Mouse (Mus musculus): ENCODE measurements around the gene Wdr59. TPM values are rescaled to one million over a fixed set of nuclear protein-coding genes. Genes with fewer than 3 reads are reported as not detected.

Wdr59 gene
- 5.3 and 6.0 TPM in 2 replicates for polyA plus RNA-seq (2015; fragmentation: Nextera tagmentation; extraction: Ambion mirVana)

GRCm38 (mm10) chr8:111521713-111522429, at the start of gene Wdr59:
TSS of gene Wdr59 (minus strand) at chr8:111522092.
- peak; percentile 100 for ATAC-seq (ENCODE audit: borderline replicate concordance, extremely low read depth, low FRiP score, low TSS enrichment)
- peak within 1 kb of the TSS; percentile 67 for H3K4me3 ChIP-seq
- peak within 1 kb of the TSS; percentile 48 for H3K9ac ChIP-seq
- no peaks in the 10 kb centered on the region for H3K27me3 ChIP-seq
- H3K36me3 ChIP-seq: no peaks in the 10 kb centered on the region
- no peaks in the 10 kb centered on the region for H3K9me3 ChIP-seq
- peaks cover 7% of the 10 kb centered on the region for H3K4me1 ChIP-seq
- peak within 1 kb of the TSS; percentile 62 for H3K4me2 ChIP-seq
- no peak within 1 kb of the TSS for H3K27ac ChIP-seq
- WGBS: 0% methylated on average over 34 of the region's 34 CpGs

GRCm38 (mm10) chr8:111571661-111572060, 49.8 kb upstream of the Wdr59 start:
- Histone ChIP-seq H3K9me3 (no peaks in the 10 kb centered on the region), H3K4me1 (peaks cover 12% of the 10 kb centered on the region), H3K9ac (no peak overlapping the region), H3K27ac (no peak overlapping the region), H3K4me2 (no peak overlapping the region), H3K27me3 (no peaks in the 10 kb centered on the region), H3K36me3 (no peaks in the 10 kb centered on the region), H3K4me3 (no peak overlapping the region)
- 87% methylated on average over 10 of the region's 10 CpGs for WGBS
- no peak for ATAC-seq (ENCODE audit: borderline replicate concordance, extremely low read depth, low FRiP score, low TSS enrichment)

GRCm38 (mm10) chr8:111570432-111570831, 48.5 kb upstream of the Wdr59 start:
- 67% methylated on average over 2 of the region's 2 CpGs for WGBS
- Histone ChIP-seq H3K4me2 (no peak overlapping the region), H3K36me3 (no peaks in the 10 kb centered on the region), H3K27ac (no peak overlapping the region), H3K27me3 (no peaks in the 10 kb centered on the region), H3K4me3 (no peak overlapping the region), H3K4me1 (peaks cover 20% of the 10 kb centered on the region), H3K9me3 (no peaks in the 10 kb centered on the region), H3K9ac (no peak overlapping the region)
- ATAC-seq (ENCODE audit: borderline replicate concordance, extremely low read depth, low FRiP score, low TSS enrichment): no peak

DNA sequence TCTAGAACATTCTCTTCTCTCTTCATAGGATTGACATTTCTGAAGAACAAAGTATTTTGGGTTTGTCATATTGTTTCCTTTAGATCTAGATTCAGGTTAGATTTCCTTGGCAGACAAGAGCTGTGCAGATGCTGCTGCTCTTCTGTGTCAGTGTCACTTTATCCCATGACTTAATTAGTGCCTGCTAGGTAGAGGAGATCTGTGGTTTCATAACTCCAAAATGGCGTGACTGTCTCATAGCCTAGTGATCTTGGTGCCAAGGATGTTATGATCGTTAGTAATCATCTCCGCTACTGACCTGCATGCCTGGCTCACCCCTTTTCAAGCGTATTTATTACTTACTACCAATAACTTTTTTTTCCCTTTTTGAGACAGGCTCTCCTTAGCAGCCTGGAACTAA, 48.0 kb upstream of the Wdr59 start:
- peaks cover 24% of the 10 kb centered on the region for H3K4me1 ChIP-seq
- ATAC-seq (ENCODE audit: borderline replicate concordance, extremely low read depth, low FRiP score, low TSS enrichment): no peak
- WGBS: 85% methylated on average over 4 of the region's 4 CpGs
- H3K4me2 ChIP-seq: no peak overlapping the region
- no peak overlapping the region for H3K27ac ChIP-seq
- H3K36me3 ChIP-seq: no peaks in the 10 kb centered on the region
- H3K9ac ChIP-seq: no peak overlapping the region
- H3K27me3 ChIP-seq: no peaks in the 10 kb centered on the region
- no peak overlapping the region for H3K4me3 ChIP-seq
- H3K9me3 ChIP-seq: no peaks in the 10 kb centered on the region

- no peak overlapping the region for H3K9ac ChIP-seq
- WGBS: 54% methylated on average over 3 of the region's 3 CpGs
- H3K9me3 ChIP-seq: no peaks in the 10 kb centered on the region
- H3K27ac ChIP-seq: no peak overlapping the region
- no peaks in the 10 kb centered on the region for H3K27me3 ChIP-seq
- ATAC-seq (ENCODE audit: borderline replicate concordance, extremely low read depth, low FRiP score, low TSS enrichment): no peak
- no peak overlapping the region for H3K4me3 ChIP-seq
- H3K4me1 ChIP-seq: peaks cover 24% of the 10 kb centered on the region
- 0 out of 2 replicates have a peak, but pooled peaks cover 3% of the 10 kb centered on the region for H3K36me3 ChIP-seq
- no peak overlapping the region for H3K4me2 ChIP-seq
Measured at GRCm38 (mm10) chr8:111568029-111568428, 46.1 kb upstream of the Wdr59 start.

- H3K4me2 ChIP-seq: no peak overlapping the region
- no peak overlapping the region for H3K27ac ChIP-seq
- H3K36me3 ChIP-seq: 0 out of 2 replicates have a peak, but pooled peaks cover 3% of the 10 kb centered on the region
- H3K4me3 ChIP-seq: no peak overlapping the region
- no peaks in the 10 kb centered on the region for H3K27me3 ChIP-seq
- H3K9ac ChIP-seq: no peak overlapping the region
- 50% methylated on average over 3 of the region's 3 CpGs for WGBS
- ATAC-seq (ENCODE audit: borderline replicate concordance, extremely low read depth, low FRiP score, low TSS enrichment): no peak
- no peaks in the 10 kb centered on the region for H3K9me3 ChIP-seq
- H3K4me1 ChIP-seq: peaks cover 24% of the 10 kb centered on the region
Measured at GRCm38 (mm10) chr8:111567571-111567970, 45.7 kb upstream of the Wdr59 start.

DNA sequence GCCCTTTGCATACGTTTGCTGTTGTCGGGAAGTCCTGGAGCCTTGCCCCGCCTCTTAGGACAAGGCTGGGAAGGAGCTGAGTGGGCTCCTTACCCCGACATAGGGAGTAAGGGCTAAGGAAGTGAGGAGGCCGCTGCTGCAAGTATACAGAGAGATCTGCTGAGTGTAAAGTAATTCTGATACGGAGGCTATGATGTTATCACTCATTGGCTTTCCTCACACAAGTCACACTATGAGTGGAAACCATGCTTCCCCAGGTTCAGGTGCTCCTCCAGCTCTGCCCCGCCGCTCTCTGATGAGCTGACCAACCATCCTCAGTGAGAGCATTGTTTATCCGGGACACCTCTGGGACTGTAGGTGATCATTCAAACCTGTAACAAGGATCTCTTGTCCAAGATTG, 44.4 kb upstream of the Wdr59 start:
- H3K9ac ChIP-seq: no peak overlapping the region
- no peak for ATAC-seq (ENCODE audit: borderline replicate concordance, extremely low read depth, low FRiP score, low TSS enrichment)
- H3K36me3 ChIP-seq: 0 out of 2 replicates have a peak, but pooled peaks cover 3% of the 10 kb centered on the region
- H3K4me1 ChIP-seq: peaks cover 24% of the 10 kb centered on the region
- no peaks in the 10 kb centered on the region for H3K9me3 ChIP-seq
- H3K4me3 ChIP-seq: no peak overlapping the region
- H3K4me2 ChIP-seq: no peak overlapping the region
- no peaks in the 10 kb centered on the region for H3K27me3 ChIP-seq
- WGBS: 51% methylated on average over 9 of the region's 9 CpGs
- H3K27ac ChIP-seq: 0 out of 2 replicates have a peak overlapping the region, but pooled peaks have one; percentile 22

DNA sequence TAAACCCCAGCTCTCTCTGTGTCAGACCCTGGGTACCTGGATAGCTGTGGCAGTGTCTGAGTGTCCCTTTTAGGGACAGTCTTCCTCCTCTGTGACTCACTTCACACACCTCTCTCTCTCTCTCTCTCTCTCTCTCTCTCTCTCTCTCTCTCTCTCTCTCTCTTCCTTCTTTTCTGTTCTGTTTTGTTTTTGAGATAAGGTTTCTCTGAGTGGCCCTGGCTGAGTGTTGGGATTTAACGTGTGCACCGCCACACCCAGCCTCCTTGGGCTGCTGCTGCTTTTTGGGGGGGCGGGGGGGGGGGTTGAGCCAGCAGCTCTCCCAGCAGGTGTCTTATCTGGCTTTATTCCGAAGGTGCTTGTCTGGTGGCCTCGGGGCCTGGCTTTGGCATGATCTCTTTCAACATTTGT, 43.9 kb upstream of the Wdr59 start:
- no peak overlapping the region for H3K4me2 ChIP-seq
- WGBS: 22% methylated on average over 5 of the region's 5 CpGs
- 0 out of 2 replicates have a peak, but pooled peaks cover 3% of the 10 kb centered on the region for H3K36me3 ChIP-seq
- H3K9ac ChIP-seq: no peak overlapping the region
- H3K27me3 ChIP-seq: no peaks in the 10 kb centered on the region
- H3K27ac ChIP-seq: 0 out of 2 replicates have a peak overlapping the region, but pooled peaks have one; percentile 22
- H3K4me3 ChIP-seq: no peak overlapping the region
- no peaks in the 10 kb centered on the region for H3K9me3 ChIP-seq
- H3K4me1 ChIP-seq: peaks cover 24% of the 10 kb centered on the region
- no peak for ATAC-seq (ENCODE audit: borderline replicate concordance, extremely low read depth, low FRiP score, low TSS enrichment)

DNA sequence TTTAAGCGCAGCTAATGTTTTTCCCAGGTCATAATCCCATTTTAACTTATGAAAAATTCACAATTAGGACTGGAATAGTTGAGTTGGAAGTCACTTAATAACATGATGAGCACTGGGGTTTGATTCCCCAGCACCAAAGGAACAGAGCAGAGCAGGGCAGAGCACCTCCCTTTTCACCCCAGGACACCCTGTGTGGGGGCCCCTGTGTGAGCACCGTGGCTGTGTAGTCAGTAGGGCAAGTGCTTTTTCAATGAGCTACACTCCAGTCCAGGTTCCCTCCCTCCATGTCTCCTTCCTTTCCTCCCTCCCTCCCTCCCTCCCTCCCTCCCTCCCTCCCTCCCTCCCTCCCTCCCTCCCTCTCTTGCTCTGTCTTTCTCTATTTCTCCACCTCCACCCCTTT, 42.2 kb upstream of the Wdr59 start:
- Histone ChIP-seq H3K9ac (no peak overlapping the region), H3K27ac (no peak overlapping the region), H3K9me3 (no peaks in the 10 kb centered on the region), H3K4me2 (no peak overlapping the region), H3K4me1 (peaks cover 29% of the 10 kb centered on the region), H3K4me3 (no peak overlapping the region), H3K27me3 (no peaks in the 10 kb centered on the region), H3K36me3 (0 out of 2 replicates have a peak, but pooled peaks cover 3% of the 10 kb centered on the region)
- 84% methylated on average over 2 of the region's 2 CpGs for WGBS
- ATAC-seq (ENCODE audit: borderline replicate concordance, extremely low read depth, low FRiP score, low TSS enrichment): no peak

DNA sequence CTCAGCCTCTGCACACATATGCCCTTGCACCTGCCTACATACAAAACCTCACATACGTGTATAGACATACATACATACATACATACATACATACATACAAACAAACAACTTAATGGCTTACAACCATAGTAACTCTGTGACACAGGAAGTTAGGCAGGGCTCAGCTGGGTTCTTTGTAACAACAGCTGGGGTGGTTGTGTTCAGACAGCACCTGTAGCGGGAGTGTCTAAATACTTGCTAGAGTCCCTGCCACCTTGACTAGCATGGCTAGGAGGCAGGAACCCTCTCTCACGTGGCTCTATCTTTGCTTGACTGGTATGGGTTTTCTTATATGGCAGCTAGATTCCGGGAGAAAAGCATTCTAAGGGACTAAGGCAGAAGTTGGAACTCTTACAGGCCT, 41.8 kb upstream of the Wdr59 start:
- 87% methylated on average over 4 of the region's 4 CpGs for WGBS
- no peak overlapping the region for H3K4me3 ChIP-seq
- no peak overlapping the region for H3K27ac ChIP-seq
- H3K36me3 ChIP-seq: 0 out of 2 replicates have a peak, but pooled peaks cover 3% of the 10 kb centered on the region
- H3K9ac ChIP-seq: no peak overlapping the region
- H3K9me3 ChIP-seq: no peaks in the 10 kb centered on the region
- no peak overlapping the region for H3K4me2 ChIP-seq
- no peak for ATAC-seq (ENCODE audit: borderline replicate concordance, extremely low read depth, low FRiP score, low TSS enrichment)
- H3K27me3 ChIP-seq: no peaks in the 10 kb centered on the region
- peaks cover 29% of the 10 kb centered on the region for H3K4me1 ChIP-seq

DNA sequence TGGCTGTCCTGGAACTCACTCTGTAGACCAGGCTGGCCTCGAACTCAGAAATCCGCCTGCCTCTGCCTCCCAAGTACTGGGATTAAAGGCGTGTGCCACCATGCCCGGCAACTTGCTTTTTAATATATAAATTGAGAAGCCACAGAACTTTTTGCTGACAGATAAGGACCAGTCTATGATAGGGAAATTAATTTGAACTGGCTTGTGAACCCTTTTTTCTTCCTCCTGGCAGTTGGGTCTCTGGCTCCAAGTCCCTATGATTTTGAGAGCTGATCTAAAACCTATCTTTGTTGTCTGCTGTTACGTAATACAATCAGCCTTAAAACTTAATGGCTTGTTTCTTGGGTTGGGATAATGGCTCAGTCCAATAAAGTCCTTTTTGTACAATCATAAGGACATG, 41.2 kb upstream of the Wdr59 start:
- 95% methylated on average over 5 of the region's 5 CpGs for WGBS
- no peak for ATAC-seq (ENCODE audit: borderline replicate concordance, extremely low read depth, low FRiP score, low TSS enrichment)

DNA sequence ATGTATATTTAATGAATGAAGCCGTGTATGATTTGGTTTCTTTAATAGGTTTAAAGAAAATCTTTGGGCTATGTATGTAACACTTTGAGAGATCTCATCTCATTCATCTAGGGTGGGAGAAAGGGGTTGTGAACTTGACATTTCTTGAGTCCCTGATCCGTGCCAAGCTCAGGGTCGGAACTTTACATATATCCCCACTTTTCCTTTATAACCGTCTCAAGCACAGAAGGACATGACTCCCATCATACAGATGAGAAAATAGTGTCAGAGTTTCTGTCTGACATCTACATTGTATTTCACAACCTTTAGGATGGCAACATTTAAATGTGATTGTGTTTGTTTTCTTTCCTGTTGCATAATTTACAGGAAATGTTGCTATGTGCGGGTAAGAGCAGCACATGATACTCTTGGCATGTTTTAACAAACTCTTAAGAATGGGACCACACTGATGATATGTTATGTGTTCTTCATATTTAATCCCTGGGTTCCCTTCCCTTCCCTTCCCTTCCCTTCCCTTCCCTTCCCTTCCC, 40.4 kb upstream of the Wdr59 start:
- H3K27ac ChIP-seq: no peak overlapping the region
- H3K4me2 ChIP-seq: no peak overlapping the region
- H3K4me1 ChIP-seq: peaks cover 23% of the 10 kb centered on the region
- no peaks in the 10 kb centered on the region for H3K27me3 ChIP-seq
- no peak overlapping the region for H3K9ac ChIP-seq
- no peak overlapping the region for H3K4me3 ChIP-seq
- WGBS: 81% methylated on average over 5 of the region's 5 CpGs
- no peak for ATAC-seq (ENCODE audit: borderline replicate concordance, extremely low read depth, low FRiP score, low TSS enrichment)
- no peaks in the 10 kb centered on the region for H3K9me3 ChIP-seq
- 0 out of 2 replicates have a peak, but pooled peaks cover 3% of the 10 kb centered on the region for H3K36me3 ChIP-seq

More for the DNA sequence above, 41.2 kb upstream of the Wdr59 start:
- Histone ChIP-seq H3K4me3 (no peak overlapping the region), H3K9ac (no peak overlapping the region), H3K4me1 (peaks cover 26% of the 10 kb centered on the region), H3K27me3 (no peaks in the 10 kb centered on the region), H3K4me2 (no peak overlapping the region), H3K27ac (no peak overlapping the region), H3K36me3 (0 out of 2 replicates have a peak, but pooled peaks cover 3% of the 10 kb centered on the region), H3K9me3 (no peaks in the 10 kb centered on the region)
